Mouse (Mus musculus) thymus, postnatal 0 days (tissue): ENCODE measurements around the gene Tedc2. TPM values are rescaled to one million over a fixed set of nuclear protein-coding genes. Genes with fewer than 3 reads are reported as not detected.

Experiments
- DNase-seq: peaks from one replicate; pipeline ENCODE4 v3.0.0-alpha.2; 2015; ENCODE audit warnings: low spot score
- microRNA-seq: library from miRNA; unstranded; fragments of <30 nt; microRNA quantifications from one replicate; pipeline ENCODE4, GENCODE M21; 2016; ENCODE audit warnings: borderline number of aligned reads
- polyA plus RNA-seq: library from polyadenylated mRNA; unstranded; fragments of >200 nt; fragmentation: Nextera tagmentation; extraction: Ambion mirVana; gene quantifications from 2 replicates; pipeline ENCODE4 v1.2.1, GENCODE M21; 2015

Gene Tedc2
- polyA plus RNA-seq, 1 experiment from 2014 or later, result 6.9 TPM

GRCm38 (mm10) chr17:24195349-24195748 lies 25.3 kb downstream of the Tedc2 start:
- DNase-seq, result no peak

GRCm38 (mm10) chr17:24193769-24194168 lies 26.9 kb downstream of the Tedc2 start:
- no peak for DNase-seq

GRCm38 (mm10) chr17:24193268-24193667 lies 27.4 kb downstream of the Tedc2 start:
- DNase-seq, result no peak

GRCm38 (mm10) chr17:24192848-24193247 lies 27.8 kb downstream of the Tedc2 start:
- DNase-seq, result no peak

GRCm38 (mm10) chr17:24191481-24191880 lies 29.2 kb downstream of the Tedc2 start:
- no peak for DNase-seq

GRCm38 (mm10) chr17:24190934-24191333 lies 29.7 kb downstream of the Tedc2 start:
- DNase-seq, result no peak

GRCm38 (mm10) chr17:24174259-24174658 lies 46.4 kb downstream of the Tedc2 start:
- no peak for DNase-seq

GRCm38 (mm10) chr17:24173423-24173822 lies 47.2 kb downstream of the Tedc2 start:
- DNase-seq, result peak; percentile 81

- DNase-seq, result no peak
Observed at GRCm38 (mm10) chr17:24171738-24172137, 48.9 kb downstream of the Tedc2 start.

GRCm38 (mm10) chr17:24170729-24171128 lies 49.9 kb downstream of the Tedc2 start:
- no peak for DNase-seq

GRCm38 (mm10) chr17:24170125-24170524 lies 50.5 kb downstream of the Tedc2 start:
- DNase-seq, result no peak

- peak; percentile 96 for DNase-seq
Observed at GRCm38 (mm10) chr17:24169317-24170065, 51.2 kb downstream of the Tedc2 start, which contains the start of gene Atp6v0c. Gene Atp6v0c (minus strand): TSS chr17:24169702.

GRCm38 (mm10) chr17:24168590-24169277 lies 51.9 kb downstream of the Tedc2 start:
- peak; percentile 82 for DNase-seq

GRCm38 (mm10) chr17:24167891-24168505 lies 52.7 kb downstream of the Tedc2 start:
- DNase-seq, result no peak

- no peak for DNase-seq
Observed at GRCm38 (mm10) chr17:24167120-24167519, 53.5 kb downstream of the Tedc2 start.

Small RNAs within 50 kb of the gene (microRNA-seq; reads per million reads assigned to microRNA genes)
- gene Mir5134, result 2.1 reads per million
- gene Mir6965, result not detected

Other genes starting within 250 kb of the Tedc2 start
- 0.65 and 0.77 TPM in 2 replicates for gene Prss30, start 240.3 kb downstream of the Tedc2 start, polyA plus RNA-seq
- 0.22 and 0.70 TPM in 2 replicates for gene Prss22, start 222.8 kb downstream of the Tedc2 start, polyA plus RNA-seq
- gene Prss27, start 182.7 kb downstream of the Tedc2 start, polyA plus RNA-seq, result 0.93 and 2.4 TPM in 2 replicates
- gene Kctd5, start 147.4 kb downstream of the Tedc2 start, polyA plus RNA-seq, result 36.1 and 36.3 TPM in 2 replicates
- gene Pdpk1, start 69.9 kb downstream of the Tedc2 start, polyA plus RNA-seq, result 48.3 and 62.0 TPM in 2 replicates
- 27.3 and 29.8 TPM in 2 replicates for gene Amdhd2, start 57.1 kb downstream of the Tedc2 start, polyA plus RNA-seq
- 506 and 523 TPM in 2 replicates for gene Atp6v0c, start 51.1 kb downstream of the Tedc2 start, polyA plus RNA-seq
- 1.4 and 1.5 TPM in 2 replicates for gene Tbc1d24, start 15.3 kb downstream of the Tedc2 start, polyA plus RNA-seq
- 0.19 and 0.29 TPM in 2 replicates for gene Ntn3, start 11.3 kb downstream of the Tedc2 start, polyA plus RNA-seq
- 63.0 and 74.3 TPM in 2 replicates for gene Ccnf, start 30.6 kb upstream of the Tedc2 start, polyA plus RNA-seq
- gene Abca17, start 130.2 kb upstream of the Tedc2 start, polyA plus RNA-seq, result not detected in 2 replicates
- 5.6 and 8.1 TPM in 2 replicates for gene Abca3, start 131.1 kb upstream of the Tedc2 start, polyA plus RNA-seq
- 232 and 240 TPM in 2 replicates for gene Rnps1, start 193.7 kb upstream of the Tedc2 start, polyA plus RNA-seq
- gene Eci1, start 205.8 kb upstream of the Tedc2 start, polyA plus RNA-seq, result 23.2 and 31.3 TPM in 2 replicates
- gene Dnase1l2, start 222.3 kb upstream of the Tedc2 start, polyA plus RNA-seq, result 1.7 and 1.9 TPM in 2 replicates
- 12.2 and 24.5 TPM in 2 replicates for gene E4f1, start 249.5 kb upstream of the Tedc2 start, polyA plus RNA-seq
- 55.7 and 57.4 TPM in 2 replicates for gene Pgp, start 249.5 kb upstream of the Tedc2 start, polyA plus RNA-seq